Mouse (Mus musculus): ENCODE measurements around the gene Neo1.

DNA sequence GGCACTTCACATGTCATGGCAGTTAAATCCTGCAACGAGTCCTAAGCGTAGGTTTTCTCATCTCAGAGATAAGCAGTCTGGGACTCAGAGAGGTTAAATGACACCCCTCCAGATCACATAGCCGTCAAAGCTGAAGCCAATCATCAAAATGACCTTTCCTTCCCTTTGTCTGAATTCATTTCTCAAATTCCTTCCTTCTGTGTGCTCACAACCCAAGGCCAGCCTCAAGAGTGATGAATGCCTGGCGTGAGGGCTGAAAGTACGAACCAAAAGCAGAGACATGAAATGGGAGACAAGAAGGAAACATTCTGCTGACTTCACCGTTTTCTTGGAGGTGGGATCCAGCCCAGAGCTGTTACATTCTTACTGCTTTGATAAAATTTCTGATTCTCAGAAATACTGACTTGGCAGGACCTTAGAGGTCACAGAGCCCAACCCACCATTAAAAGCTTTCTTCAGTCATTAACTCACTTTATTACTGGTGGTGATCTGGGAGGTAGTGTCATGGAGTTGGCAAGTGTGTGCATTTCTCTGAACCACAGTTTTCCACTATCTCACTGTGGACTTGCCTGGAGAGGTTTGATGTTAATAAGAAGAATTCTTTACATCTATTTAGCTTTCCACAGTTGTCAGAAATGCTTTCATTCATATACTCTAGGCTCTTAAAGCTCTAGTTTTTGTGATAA is 29.5 kb upstream of the Neo1 start:
- no peak for TF ChIP-seq CTCF (IDR thresholded peaks at IDR 0.05; ENCODE audit: low read depth)
- no peak for TF ChIP-seq EP300 (IDR thresholded peaks at IDR 0.05; ENCODE audit: low read depth)

All from heart, postnatal 0 days (tissue).